Mouse (Mus musculus) spleen, adult 2 months (tissue): ENCODE measurements around the gene Lfng.

Experiments used
- CTCF ChIP-seq: fragments of 200-500 bp; IDR thresholded peaks from 2 replicates; pipeline ENCODE4 v1.5.1; 2011; ENCODE audit warnings: mild to moderate bottlenecking, inconsistent platforms; ENCODE audit not compliant: insufficient read depth, insufficient read length, insufficient replicate concordance; ENCODE audit errors: extremely low read depth
- POLR2A ChIP-seq: fragments of 200-500 bp; IDR thresholded peaks from 2 replicates; pipeline ENCODE4 v1.6.1; 2011; ENCODE audit warnings: low read depth, low read length, inconsistent platforms

DNA sequence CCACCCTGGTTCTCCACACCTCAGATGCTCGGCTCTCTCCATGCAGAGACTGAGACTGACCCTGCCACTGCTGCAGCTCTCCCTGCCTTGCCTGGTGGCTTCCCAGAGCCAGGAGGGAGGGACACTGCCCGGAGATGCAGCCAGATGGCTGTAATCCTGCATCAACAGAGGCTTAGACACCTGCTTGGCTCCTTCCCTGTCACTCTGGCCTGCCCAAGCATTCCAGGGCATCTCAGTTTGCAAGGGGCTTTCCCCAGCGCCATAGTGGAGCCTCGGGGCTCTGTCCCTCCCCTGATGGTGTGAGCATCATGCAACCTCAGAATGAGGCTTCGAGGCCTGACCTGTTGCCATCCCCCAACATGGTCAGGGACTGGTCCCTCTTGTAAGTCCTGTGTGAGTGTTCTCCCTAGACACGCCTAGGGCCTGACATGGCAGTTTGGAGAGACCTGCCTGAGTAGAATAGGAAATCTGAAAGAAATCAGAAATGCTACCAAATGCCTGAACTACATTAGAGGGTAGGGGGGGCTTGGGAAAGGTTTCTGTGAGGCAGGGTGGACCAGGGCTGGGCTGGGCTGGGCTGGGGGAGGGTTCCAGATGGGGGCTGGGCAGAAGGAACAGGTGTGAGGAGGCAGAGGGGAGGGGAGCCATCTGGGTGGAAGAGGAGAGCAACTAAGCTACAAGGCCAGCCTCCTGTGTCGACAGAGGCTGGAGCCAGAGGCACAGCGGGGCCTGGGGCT lies 24.0 kb upstream of the Lfng start:
- TF ChIP-seq CTCF = no peak
- no peak for TF ChIP-seq POLR2A
